Mouse (Mus musculus) heart, embryonic 14.5 days (tissue): ENCODE results near the gene Ippk. TPM values are rescaled to one million over a fixed set of nuclear protein-coding genes. Genes with fewer than 3 reads are reported as not detected.

ENCODE experiments used
- ATAC-seq: fragments of 200-750 bp; cut with Nextera tagmentation; 2 replicates; pipeline ENCODE4 v1.8.0; 2017; ENCODE audit warnings: low read depth, moderate TSS enrichment; ENCODE audit not compliant: insufficient number of reproducible peaks, insufficient read depth, low FRiP score
- H3K27ac ChIP-seq, 2 experiments: fragments of 200-500 bp in 1 of 2; fragments of 300-500 bp in 1 of 2; sonication (generic) in 1 of 2; replicated peaks in 1 of 2; 2 replicates each; pipeline ENCODE4 v1.5.1; 2012 to 2014; ENCODE audit warnings: low read depth in 2 of 2, low read length in 2 of 2, control low read depth in 1 of 2, mild to moderate bottlenecking in 1 of 2, mixed read lengths in 1 of 2; ENCODE audit not compliant: control insufficient read depth in 1 of 2, insufficient read depth in 1 of 2
- H3K27me3 ChIP-seq: fragments of 300-500 bp; sonication (generic); 2 replicates; pipeline ENCODE4 v1.6.1; 2014; ENCODE audit warnings: mild to moderate bottlenecking, low read length, control low read depth; ENCODE audit not compliant: control insufficient read depth, insufficient read depth
- H3K36me3 ChIP-seq: fragments of 300-500 bp; sonication (generic); 2 replicates; pipeline ENCODE4 v1.6.1; 2014; ENCODE audit warnings: mild to moderate bottlenecking, control low read depth, low read length, mixed read lengths; ENCODE audit not compliant: control insufficient read depth, insufficient read depth
- H3K4me1 ChIP-seq, 2 experiments: fragments of 200-500 bp in 1 of 2; fragments of 300-500 bp in 1 of 2; sonication (generic) in 1 of 2; 2 replicates each; pipeline ENCODE4 v1.6.1; 2012 to 2014; ENCODE audit warnings: low read length in 2 of 2, control low read depth in 1 of 2, mixed read lengths in 1 of 2; ENCODE audit not compliant: control insufficient read depth in 2 of 2, insufficient read depth in 2 of 2
- H3K4me2 ChIP-seq: fragments of 300-500 bp; sonication (generic); 2 replicates; pipeline ENCODE4 v1.6.1; 2014; ENCODE audit warnings: mild to moderate bottlenecking, low read length
- H3K4me3 ChIP-seq, 2 experiments: fragments of 200-500 bp in 1 of 2; fragments of 300-500 bp in 1 of 2; sonication (generic) in 1 of 2; 2 replicates each; pipeline ENCODE4 v1.5.1; 2012 to 2014; ENCODE audit warnings: low read length in 2 of 2, mild to moderate bottlenecking in 2 of 2, control low read depth in 1 of 2, low read depth in 1 of 2, moderate library complexity in 1 of 2; ENCODE audit not compliant: control insufficient read depth in 1 of 2, insufficient read depth in 1 of 2
- H3K9ac ChIP-seq: fragments of 300-500 bp; sonication (generic); 2 replicates; pipeline ENCODE4 v1.6.1; 2014; ENCODE audit warnings: mild to moderate bottlenecking, low read length
- H3K9me3 ChIP-seq: fragments of 300-500 bp; sonication (generic); 2 replicates; pipeline ENCODE4 v1.6.1; 2016; ENCODE audit warnings: low read length, control low read depth; ENCODE audit not compliant: control insufficient read depth
- WGBS: fragments of 180-500 bp; shearing (Covaris S2); extraction: QIAGEN DNeasy Blood & Tissue Kit; methylation state at CpG from one replicate; pipeline ENCODE4 v1.1.7; 2014; 5-methylcytosine and 5-hydroxymethylcytosine counted together
- polyA plus RNA-seq: library from polyadenylated mRNA; unstranded; fragments of >200 nt; fragmentation: Nextera tagmentation; extraction: Ambion mirVana; gene quantifications from 2 replicates; pipeline ENCODE4 v1.2.1, GENCODE M21; 2014

Gene Ippk
- polyA plus RNA-seq, 1 experiment from 2014 or later = 10.8 TPM

GRCm38 (mm10) chr13:49430529-49430928 is 9.5 kb downstream of the Ippk start:
- H3K36me3 ChIP-seq = peaks cover 23% of the 10 kb centered on the region
- no peaks in the 10 kb centered on the region for H3K9me3 ChIP-seq
- no peak overlapping the region for H3K9ac ChIP-seq
- H3K4me3 ChIP-seq = no peak overlapping the region
- no peaks in the 10 kb centered on the region for H3K27me3 ChIP-seq
- peaks cover 5 to 20% of the 10 kb centered on the region in 2 experiments for H3K4me1 ChIP-seq
- no peak overlapping the region for H3K4me2 ChIP-seq
- WGBS = 57% methylated on average over 4 of the region's 4 CpGs
- no peak for ATAC-seq
- no peak overlapping the region for H3K27ac ChIP-seq

DNA sequence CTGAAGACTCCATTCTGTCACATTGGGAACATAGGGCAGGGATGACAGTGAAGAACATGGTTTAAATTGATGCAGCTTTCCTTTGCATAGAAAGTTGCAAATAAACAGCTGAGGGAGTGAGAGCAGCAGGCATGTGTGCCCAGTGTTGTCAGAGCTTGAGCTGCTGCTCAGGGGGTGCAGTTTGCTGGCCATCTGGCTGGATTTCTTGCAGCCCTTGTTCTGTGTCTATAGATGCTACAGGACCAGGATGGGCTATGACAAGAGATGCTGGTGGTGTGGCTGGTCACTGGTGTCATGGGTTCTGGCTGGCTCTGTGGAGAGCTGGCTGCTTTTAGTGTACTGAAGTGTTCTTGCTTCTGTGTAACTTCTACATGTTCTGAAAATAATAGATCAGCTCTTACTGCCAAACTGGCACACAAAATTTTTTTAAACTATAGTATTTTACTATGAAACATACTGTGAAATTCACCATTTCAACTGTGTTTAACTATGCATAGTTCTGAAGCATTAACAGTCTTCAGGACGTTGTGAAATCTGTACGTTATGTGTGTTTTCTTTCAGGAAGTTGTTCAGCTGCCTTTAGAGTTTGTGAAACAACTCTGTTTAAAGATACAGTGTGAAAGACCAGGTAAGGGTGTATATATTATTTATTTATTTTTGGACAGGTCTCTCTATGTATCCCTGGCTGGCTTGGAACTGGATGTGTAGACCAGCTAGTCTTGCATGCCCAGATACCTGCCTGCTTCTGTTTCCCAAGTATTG is 12.4 kb downstream of the Ippk start:
- WGBS = 96% methylated on average over 2 of the region's 2 CpGs

GRCm38 (mm10) chr13:49435745-49436144 is 14.7 kb downstream of the Ippk start:
- ATAC-seq = no peak
- Histone ChIP-seq H3K9me3 (no peaks in the 10 kb centered on the region), H3K9ac (no peak overlapping the region), H3K4me2 (0 out of 2 replicates have a peak overlapping the region, but pooled peaks have one; percentile 3), H3K4me1 (peaks cover 5 to 18% of the 10 kb centered on the region in 2 experiments), H3K27me3 (no peaks in the 10 kb centered on the region), H3K4me3 (no peak overlapping the region), H3K27ac (peak overlapping the region; percentile 67 to 69), H3K36me3 (peaks cover 56% of the 10 kb centered on the region)
- WGBS = 82% methylated on average over 1 of the region's 1 CpGs

More for the DNA sequence above, 12.4 kb downstream of the Ippk start:
- Histone ChIP-seq H3K36me3 (peaks cover 50% of the 10 kb centered on the region), H3K4me2 (no peak overlapping the region), H3K4me3 (no peak overlapping the region), H3K27ac (no peak overlapping the region), H3K4me1 (peaks cover 5 to 24% of the 10 kb centered on the region in 2 experiments), H3K27me3 (no peaks in the 10 kb centered on the region), H3K9ac (no peak overlapping the region), H3K9me3 (no peaks in the 10 kb centered on the region)
- no peak for ATAC-seq

DNA sequence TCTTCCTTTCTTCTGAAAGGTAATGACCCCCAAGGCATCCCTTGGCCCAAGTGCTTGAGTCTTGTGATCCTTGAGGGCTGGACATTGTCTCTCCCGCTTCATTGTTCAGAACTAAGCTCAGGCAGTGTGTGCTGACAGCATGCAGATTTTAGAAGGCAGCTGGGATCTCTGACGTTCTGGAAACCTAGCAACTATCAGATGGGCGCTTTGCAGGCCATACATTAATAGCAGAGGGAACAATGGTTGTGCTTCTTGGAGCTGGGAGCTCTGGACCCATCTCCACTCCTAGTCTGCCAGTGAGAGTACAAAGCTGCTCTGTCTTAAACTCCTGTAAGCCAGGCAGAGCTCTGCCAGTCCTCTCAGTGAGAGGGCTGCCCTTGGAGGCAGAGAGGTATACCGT is 15.1 kb downstream of the Ippk start:
- Histone ChIP-seq H3K9ac (peak overlapping the region; percentile 18; the same call in 1 of the 2 replicates), H3K4me3 (no peak overlapping the region), H3K9me3 (no peaks in the 10 kb centered on the region), H3K27ac (peak overlapping the region; percentile 67 to 69), H3K36me3 (peaks cover 56% of the 10 kb centered on the region), H3K27me3 (no peaks in the 10 kb centered on the region), H3K4me2 (0 out of 2 replicates have a peak overlapping the region, but pooled peaks have one; percentile 3), H3K4me1 (peaks cover 5 to 18% of the 10 kb centered on the region in 2 experiments)
- ATAC-seq = peak; percentile 55
- 31% methylated on average over 4 of the region's 4 CpGs for WGBS

- ATAC-seq = no peak
- WGBS = 88% methylated on average over 6 of the region's 6 CpGs
- Histone ChIP-seq H3K27me3 (no peaks in the 10 kb centered on the region), H3K4me2 (no peak overlapping the region), H3K4me3 (no peak overlapping the region), H3K9me3 (no peaks in the 10 kb centered on the region), H3K36me3 (peaks cover 44% of the 10 kb centered on the region), H3K27ac (no peak overlapping the region), H3K9ac (no peak overlapping the region), H3K4me1 (peaks cover 0 to 2% of the 10 kb centered on the region in 2 experiments; a peak in 1 of 4 replicates)
Measured at GRCm38 (mm10) chr13:49444451-49444850, 23.4 kb downstream of the Ippk start.

DNA sequence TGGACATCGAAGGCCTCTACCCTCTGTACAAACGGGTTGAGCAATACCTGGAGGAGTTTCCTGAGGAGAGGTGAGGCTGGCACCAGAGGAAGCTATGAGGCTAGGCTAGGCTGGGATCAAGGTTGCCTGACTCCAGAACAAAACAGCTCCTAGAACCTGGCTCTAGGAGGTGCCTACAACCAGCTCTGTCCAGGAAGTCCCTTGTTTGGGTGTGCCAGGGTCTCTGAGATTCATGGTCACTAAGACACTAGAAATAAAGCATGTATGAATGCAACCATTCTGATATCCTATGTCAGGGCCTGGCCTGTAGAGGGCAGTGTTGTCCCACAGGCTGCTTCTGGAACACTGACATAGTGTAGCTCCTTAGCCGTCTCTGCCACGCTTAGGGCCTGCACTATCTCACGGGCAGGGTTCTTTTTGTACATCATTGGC is 28.3 kb downstream of the Ippk start:
- WGBS = 29% methylated on average over 5 of the region's 5 CpGs
- H3K27me3 ChIP-seq = no peaks in the 10 kb centered on the region
- ATAC-seq = peak; percentile 83; the same call in 1 of the 2 replicates
- H3K4me1 ChIP-seq = no peaks in the 10 kb centered on the region; a peak in 1 of 4 replicates
- H3K27ac ChIP-seq = no peak overlapping the region
- peaks cover 50% of the 10 kb centered on the region for H3K36me3 ChIP-seq
- no peak overlapping the region for H3K9ac ChIP-seq
- no peaks in the 10 kb centered on the region for H3K9me3 ChIP-seq
- no peak overlapping the region for H3K4me3 ChIP-seq
- no peak overlapping the region for H3K4me2 ChIP-seq

DNA sequence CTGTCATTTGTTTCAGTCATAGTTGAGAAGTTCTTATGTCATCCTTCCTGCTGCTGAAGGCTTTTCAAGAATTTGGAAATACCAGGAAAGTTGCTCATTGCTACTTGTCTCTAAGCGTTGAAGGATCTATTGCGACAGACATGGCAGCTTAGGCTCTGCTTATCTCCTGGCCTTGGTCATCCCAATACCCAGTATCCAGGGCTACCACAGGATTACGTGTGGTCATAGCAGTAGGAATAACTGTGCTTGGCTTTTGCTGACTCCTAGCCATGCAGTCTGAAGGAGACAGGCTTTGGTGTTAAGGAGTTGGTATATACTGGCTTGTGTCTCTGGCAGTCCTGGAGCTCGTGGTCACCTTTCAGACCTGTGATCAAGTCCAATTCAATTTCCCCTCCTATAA is 39.2 kb downstream of the Ippk start:
- no peak overlapping the region for H3K4me2 ChIP-seq
- no peaks in the 10 kb centered on the region for H3K27me3 ChIP-seq
- H3K27ac ChIP-seq = no peak overlapping the region
- 84% methylated on average over 4 of the region's 4 CpGs for WGBS
- no peak for ATAC-seq
- no peaks in the 10 kb centered on the region for H3K9me3 ChIP-seq
- no peak overlapping the region for H3K9ac ChIP-seq
- no peak overlapping the region for H3K4me3 ChIP-seq
- no peaks in the 10 kb centered on the region for H3K4me1 ChIP-seq
- H3K36me3 ChIP-seq = peaks cover 89% of the 10 kb centered on the region
